Mouse (Mus musculus) liver, embryonic 16.5 days (tissue): Measurements from ENCODE around the gene Tap1. TPM values are rescaled to one million over a fixed set of nuclear protein-coding genes. Genes with fewer than 3 reads are reported as not detected.

Experiments used
- ATAC-seq: fragments of 200-750 bp; cut with Nextera tagmentation; 2 replicates; pipeline ENCODE4 v1.8.0; 2017; ENCODE audit warnings: low read depth, mild to moderate bottlenecking, moderate number of reproducible peaks, moderate library complexity
- H3K27ac ChIP-seq: fragments of 300-500 bp; sonication (generic); 2 replicates; pipeline ENCODE4 v1.5.1; 2014; ENCODE audit warnings: mild to moderate bottlenecking, low read length
- H3K27me3 ChIP-seq: fragments of 300-500 bp; sonication (generic); 2 replicates; pipeline ENCODE4 v1.6.1; 2014; ENCODE audit warnings: low read depth, low read length, mixed read lengths; ENCODE audit not compliant: control insufficient read depth, insufficient read depth
- H3K36me3 ChIP-seq: fragments of 300-500 bp; sonication (generic); 2 replicates; pipeline ENCODE4 v1.6.1; 2014; ENCODE audit warnings: mild to moderate bottlenecking; ENCODE audit not compliant: control insufficient read depth, insufficient read depth
- H3K4me1 ChIP-seq: fragments of 300-500 bp; sonication (generic); 2 replicates; pipeline ENCODE4 v1.6.1; 2014; ENCODE audit warnings: low read depth, low read length, mixed read lengths; ENCODE audit not compliant: control insufficient read depth
- H3K4me2 ChIP-seq: fragments of 300-500 bp; sonication (generic); 2 replicates; pipeline ENCODE4 v1.6.1; 2014; ENCODE audit warnings: low read depth, low read length, mixed read lengths
- H3K4me3 ChIP-seq: fragments of 300-500 bp; sonication (generic); 2 replicates; pipeline ENCODE4 v1.5.1; 2014; ENCODE audit warnings: low read depth, mild to moderate bottlenecking, low read length
- H3K9ac ChIP-seq: fragments of 300-500 bp; sonication (generic); 2 replicates; pipeline ENCODE4 v1.6.1; 2014; ENCODE audit warnings: low read depth, low read length
- H3K9me3 ChIP-seq: fragments of 300-500 bp; sonication (generic); replicated peaks from 2 replicates; pipeline ENCODE4 v1.6.1; 2016; ENCODE audit warnings: low read length; ENCODE audit not compliant: control insufficient read depth
- WGBS: fragments of 180-500 bp; shearing (Covaris S2); extraction: QIAGEN DNeasy Blood & Tissue Kit; methylation state at CpG from one replicate; pipeline ENCODE4 v1.1.7; 2014; ENCODE audit not compliant: insufficient replicate concordance; 5-methylcytosine and 5-hydroxymethylcytosine counted together
- polyA plus RNA-seq: library from polyadenylated mRNA; unstranded; fragments of >200 nt; fragmentation: Nextera tagmentation; extraction: Ambion mirVana; gene quantifications from 2 replicates; pipeline ENCODE4 v1.2.1, GENCODE M21; 2015

Gene Tap1
- polyA plus RNA-seq, 1 experiment from 2014 or later = 4.2 TPM

GRCm38 (mm10) chr17:34172528-34172927 lies 14.8 kb upstream of the Tap1 start:
- Histone ChIP-seq H3K9ac (no peak overlapping the region), H3K36me3 (no peaks in the 10 kb centered on the region), H3K27ac (no peak overlapping the region), H3K9me3 (no peaks in the 10 kb centered on the region; the same call in 1 of the 2 replicates), H3K4me2 (no peak overlapping the region), H3K4me1 (no peaks in the 10 kb centered on the region; the same call in 1 of the 2 replicates), H3K27me3 (no peaks in the 10 kb centered on the region), H3K4me3 (no peak overlapping the region)
- WGBS = 81% methylated on average over 5 of the region's 5 CpGs
- no peak for ATAC-seq

- WGBS = 18% methylated on average over 1 of the region's 1 CpGs
Measured at GRCm38 (mm10) chr17:34174075-34174474, 13.3 kb upstream of the Tap1 start.

GRCm38 (mm10) chr17:34177179-34177578 lies 10.2 kb upstream of the Tap1 start:
- Histone ChIP-seq H3K27ac (no peak overlapping the region), H3K4me1 (no peaks in the 10 kb centered on the region), H3K9ac (no peak overlapping the region), H3K4me3 (no peak overlapping the region), H3K36me3 (no peaks in the 10 kb centered on the region), H3K4me2 (no peak overlapping the region), H3K27me3 (no peaks in the 10 kb centered on the region), H3K9me3 (no peaks in the 10 kb centered on the region; the same call in 1 of the 2 replicates)
- 56% methylated on average over 4 of the region's 4 CpGs for WGBS
- ATAC-seq = no peak

More at GRCm38 (mm10) chr17:34174075-34174474, 13.3 kb upstream of the Tap1 start:
- Histone ChIP-seq H3K36me3 (no peaks in the 10 kb centered on the region), H3K9me3 (no peaks in the 10 kb centered on the region; the same call in 1 of the 2 replicates), H3K9ac (no peak overlapping the region), H3K4me2 (no peak overlapping the region), H3K4me3 (no peak overlapping the region), H3K27me3 (no peaks in the 10 kb centered on the region), H3K27ac (no peak overlapping the region), H3K4me1 (no peaks in the 10 kb centered on the region; the same call in 1 of the 2 replicates)
- ATAC-seq = no peak

GRCm38 (mm10) chr17:34179019-34179418 lies 8.3 kb upstream of the Tap1 start:
- Histone ChIP-seq H3K27ac (no peak overlapping the region), H3K4me3 (no peak overlapping the region), H3K9ac (no peak overlapping the region), H3K27me3 (no peaks in the 10 kb centered on the region), H3K4me2 (no peak overlapping the region), H3K4me1 (no peaks in the 10 kb centered on the region), H3K36me3 (no peaks in the 10 kb centered on the region), H3K9me3 (no peaks in the 10 kb centered on the region; the same call in 1 of the 2 replicates)
- WGBS = 55% methylated on average over 6 of the region's 6 CpGs
- ATAC-seq = no peak

- no peak overlapping the region for H3K27ac ChIP-seq
- H3K27me3 ChIP-seq = no peaks in the 10 kb centered on the region
- H3K4me2 ChIP-seq = no peak overlapping the region
- H3K36me3 ChIP-seq = no peaks in the 10 kb centered on the region
- H3K9ac ChIP-seq = no peak overlapping the region
- ATAC-seq = peak; percentile 63
- no peak overlapping the region for H3K4me3 ChIP-seq
- no peaks in the 10 kb centered on the region for H3K4me1 ChIP-seq
- no peaks in the 10 kb centered on the region; the same call in 1 of the 2 replicates for H3K9me3 ChIP-seq
- 47% methylated on average over 13 of the region's 13 CpGs for WGBS
Measured at GRCm38 (mm10) chr17:34179913-34180859, 7.2 kb upstream of the Tap1 start.

GRCm38 (mm10) chr17:34183564-34184219 lies 3.7 kb upstream of the Tap1 start:
- Histone ChIP-seq H3K9ac (no peak overlapping the region), H3K9me3 (no peaks in the 10 kb centered on the region), H3K4me3 (no peak overlapping the region), H3K4me1 (peaks cover 16% of the 10 kb centered on the region), H3K27me3 (peaks cover 8% of the 10 kb centered on the region), H3K36me3 (no peaks in the 10 kb centered on the region), H3K27ac (no peak overlapping the region), H3K4me2 (no peak overlapping the region)
- WGBS = 53% methylated on average over 15 of the region's 15 CpGs
- no peak for ATAC-seq

GRCm38 (mm10) chr17:34185526-34185925 lies 1.8 kb upstream of the Tap1 start:
- Histone ChIP-seq H3K4me1 (peaks cover 16% of the 10 kb centered on the region), H3K4me3 (no peak overlapping the region), H3K4me2 (no peak overlapping the region), H3K9ac (no peak overlapping the region), H3K9me3 (no peaks in the 10 kb centered on the region), H3K27ac (no peak overlapping the region), H3K27me3 (peaks cover 8% of the 10 kb centered on the region), H3K36me3 (no peaks in the 10 kb centered on the region)
- no peak for ATAC-seq
- 70% methylated on average over 9 of the region's 9 CpGs for WGBS

- Histone ChIP-seq H3K9me3 (no peaks in the 10 kb centered on the region), H3K9ac (peak overlapping the region; percentile 47), H3K27me3 (peaks cover 8% of the 10 kb centered on the region), H3K4me1 (peaks cover 16% of the 10 kb centered on the region), H3K27ac (no peak overlapping the region), H3K4me2 (peak overlapping the region; percentile 95), H3K4me3 (peak overlapping the region; percentile 70), H3K36me3 (no peaks in the 10 kb centered on the region)
- peak; percentile 30; the same call in 1 of the 2 replicates for ATAC-seq
- WGBS = 2% methylated on average over 14 of the region's 14 CpGs
Measured at GRCm38 (mm10) chr17:34186885-34187260, 480 bp upstream of the Tap1 start.
